Mouse (Mus musculus) midbrain, embryonic 12.5 days (tissue): ENCODE data around the gene Gpatch8. TPM values are rescaled to one million over a fixed set of nuclear protein-coding genes. Genes with fewer than 3 reads are reported as not detected.

Experiments used
- ATAC-seq: fragments of 200-750 bp; cut with Nextera tagmentation; 2 replicates; pipeline ENCODE4 v1.8.0; 2017; ENCODE audit warnings: low read depth, moderate TSS enrichment, moderate library complexity; ENCODE audit not compliant: low FRiP score
- H3K27ac ChIP-seq: fragments of 300-500 bp; sonication (generic); replicated peaks from 2 replicates; pipeline ENCODE4 v1.5.1; 2016; ENCODE audit warnings: mild to moderate bottlenecking
- H3K27me3 ChIP-seq: fragments of 300-500 bp; sonication (generic); 2 replicates; pipeline ENCODE4 v1.6.1; 2016; ENCODE audit warnings: mild to moderate bottlenecking
- H3K36me3 ChIP-seq: fragments of 300-500 bp; sonication (generic); 2 replicates; pipeline ENCODE4 v1.6.1; 2016
- H3K4me1 ChIP-seq: fragments of 300-500 bp; sonication (generic); 2 replicates; pipeline ENCODE4 v1.6.1; 2016
- H3K4me2 ChIP-seq: fragments of 300-500 bp; sonication (generic); replicated peaks from 2 replicates; pipeline ENCODE4 v1.6.1; 2016; ENCODE audit warnings: mild to moderate bottlenecking, moderate library complexity
- H3K4me3 ChIP-seq: fragments of 300-500 bp; sonication (generic); 2 replicates; pipeline ENCODE4 v1.5.1; 2016; ENCODE audit warnings: mild to moderate bottlenecking
- H3K9ac ChIP-seq: fragments of 300-500 bp; sonication (generic); replicated peaks from 2 replicates; pipeline ENCODE4 v1.6.1; 2016; ENCODE audit warnings: mild to moderate bottlenecking, moderate library complexity
- H3K9me3 ChIP-seq: fragments of 300-500 bp; sonication (generic); 2 replicates; pipeline ENCODE4 v1.6.1; 2016; ENCODE audit warnings: mild to moderate bottlenecking
- WGBS: fragments of 180-500 bp; shearing (Covaris S2); methylation state at CpG from one replicate; pipeline ENCODE4 v1.1.7; 2016; 5-methylcytosine and 5-hydroxymethylcytosine counted together
- polyA plus RNA-seq: library from polyadenylated mRNA; unstranded; fragments of >200 nt; fragmentation: Nextera tagmentation; extraction: Ambion mirVana; gene quantifications from 2 replicates; pipeline ENCODE4 v1.2.1, GENCODE M21; 2016

Gene Gpatch8
- polyA plus RNA-seq, 1 experiment from 2014 or later, result 78.5 TPM

- no peak for ATAC-seq
- 79% methylated on average over 1 of the region's 1 CpGs for WGBS
- Histone ChIP-seq H3K4me2 (no peak overlapping the region), H3K9ac (no peak overlapping the region), H3K4me3 (no peak overlapping the region), H3K27me3 (no peaks in the 10 kb centered on the region), H3K4me1 (no peaks in the 10 kb centered on the region), H3K36me3 (peaks cover 19% of the 10 kb centered on the region; the same call in 1 of the 2 replicates), H3K9me3 (no peaks in the 10 kb centered on the region), H3K27ac (no peak overlapping the region)
These were observed 16.5 kb downstream of the Gpatch8 start for GRCm38 (mm10) chr11:102539690-102540089.

GRCm38 (mm10) chr11:102536210-102536609 lies 20.0 kb downstream of the Gpatch8 start:
- ATAC-seq, result no peak
- H3K4me2 ChIP-seq, result no peak overlapping the region
- no peaks in the 10 kb centered on the region; the same call in 1 of the 2 replicates for H3K4me1 ChIP-seq
- no peaks in the 10 kb centered on the region for H3K9me3 ChIP-seq
- no peak overlapping the region for H3K27ac ChIP-seq
- no peak overlapping the region for H3K9ac ChIP-seq
- peaks cover 19% of the 10 kb centered on the region; the same call in 1 of the 2 replicates for H3K36me3 ChIP-seq
- H3K27me3 ChIP-seq, result no peaks in the 10 kb centered on the region
- H3K4me3 ChIP-seq, result no peak overlapping the region
- 51% methylated on average over 3 of the region's 3 CpGs for WGBS

GRCm38 (mm10) chr11:102534078-102534477 lies 22.1 kb downstream of the Gpatch8 start:
- 90% methylated on average over 2 of the region's 2 CpGs for WGBS
- no peaks in the 10 kb centered on the region for H3K9me3 ChIP-seq
- no peak overlapping the region for H3K27ac ChIP-seq
- no peak overlapping the region for H3K9ac ChIP-seq
- no peaks in the 10 kb centered on the region for H3K27me3 ChIP-seq
- H3K4me2 ChIP-seq, result no peak overlapping the region
- no peak overlapping the region for H3K4me3 ChIP-seq
- peaks cover 17% of the 10 kb centered on the region; the same call in 1 of the 2 replicates for H3K36me3 ChIP-seq
- no peaks in the 10 kb centered on the region; the same call in 1 of the 2 replicates for H3K4me1 ChIP-seq
- ATAC-seq, result no peak

GRCm38 (mm10) chr11:102531425-102531824 lies 24.8 kb downstream of the Gpatch8 start:
- ATAC-seq, result no peak
- Histone ChIP-seq H3K4me2 (no peak overlapping the region), H3K9me3 (no peaks in the 10 kb centered on the region), H3K4me1 (peaks cover 4% of the 10 kb centered on the region), H3K9ac (no peak overlapping the region), H3K36me3 (0 out of 2 replicates have a peak, but pooled peaks cover 7% of the 10 kb centered on the region), H3K4me3 (no peak overlapping the region), H3K27me3 (no peaks in the 10 kb centered on the region), H3K27ac (no peak overlapping the region)
- 62% methylated on average over 5 of the region's 5 CpGs for WGBS

GRCm38 (mm10) chr11:102514793-102515424 lies 41.3 kb downstream of the Gpatch8 start:
- Histone ChIP-seq H3K27ac (no peak overlapping the region), H3K4me2 (no peak overlapping the region), H3K9me3 (no peaks in the 10 kb centered on the region), H3K4me1 (no peaks in the 10 kb centered on the region), H3K4me3 (no peak overlapping the region), H3K9ac (no peak overlapping the region), H3K27me3 (no peaks in the 10 kb centered on the region), H3K36me3 (peaks cover 17% of the 10 kb centered on the region; the same call in 1 of the 2 replicates)
- ATAC-seq, result no peak
- WGBS, result 90% methylated on average over 1 of the region's 1 CpGs

GRCm38 (mm10) chr11:102510226-102510625 lies 46.0 kb downstream of the Gpatch8 start:
- 76% methylated on average over 6 of the region's 6 CpGs for WGBS
- peaks cover 13% of the 10 kb centered on the region for H3K36me3 ChIP-seq
- no peaks in the 10 kb centered on the region for H3K27me3 ChIP-seq

GRCm38 (mm10) chr11:102496732-102497131 lies 59.5 kb downstream of the Gpatch8 start:
- 87% methylated on average over 2 of the region's 2 CpGs for WGBS
- Histone ChIP-seq H3K27me3 (no peaks in the 10 kb centered on the region), H3K9ac (no peak overlapping the region), H3K27ac (no peak overlapping the region), H3K36me3 (peaks cover 56% of the 10 kb centered on the region), H3K9me3 (no peaks in the 10 kb centered on the region), H3K4me2 (no peak overlapping the region), H3K4me1 (no peaks in the 10 kb centered on the region), H3K4me3 (no peak overlapping the region)
- ATAC-seq, result no peak

More at GRCm38 (mm10) chr11:102510226-102510625, 46.0 kb downstream of the Gpatch8 start:
- Histone ChIP-seq H3K27ac (no peak overlapping the region), H3K9me3 (no peaks in the 10 kb centered on the region), H3K4me1 (no peaks in the 10 kb centered on the region), H3K9ac (no peak overlapping the region), H3K4me3 (no peak overlapping the region), H3K4me2 (no peak overlapping the region)
- no peak for ATAC-seq

GRCm38 (mm10) chr11:102496206-102496605 lies 60.0 kb downstream of the Gpatch8 start:
- 94% methylated on average over 2 of the region's 2 CpGs for WGBS
- no peak overlapping the region for H3K27ac ChIP-seq
- ATAC-seq, result no peak

DNA sequence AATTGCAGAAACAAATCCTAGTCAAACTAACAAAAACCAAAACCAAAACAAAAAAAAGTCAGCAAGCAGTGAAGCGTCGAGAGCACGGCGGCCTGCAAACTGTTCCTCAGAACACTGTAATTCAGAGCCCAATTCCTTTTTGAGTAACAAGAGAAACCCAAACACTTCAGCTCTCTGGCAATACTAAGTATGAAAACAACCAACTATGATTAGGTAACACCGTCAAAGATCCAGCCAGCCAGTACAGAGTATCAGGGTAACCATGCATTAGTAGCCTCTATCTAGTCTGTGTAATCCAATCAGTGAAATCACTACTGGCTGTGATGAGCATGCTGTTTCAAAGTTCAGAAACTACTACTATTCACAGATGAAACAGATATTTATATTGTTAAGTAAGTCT lies 60.5 kb downstream of the Gpatch8 start:
- H3K9me3 ChIP-seq, result no peaks in the 10 kb centered on the region
- no peak overlapping the region for H3K9ac ChIP-seq
- H3K27ac ChIP-seq, result no peak overlapping the region
- no peaks in the 10 kb centered on the region for H3K27me3 ChIP-seq
- H3K4me3 ChIP-seq, result no peak overlapping the region
- peaks cover 51% of the 10 kb centered on the region for H3K36me3 ChIP-seq
- H3K4me2 ChIP-seq, result no peak overlapping the region
- WGBS, result 97% methylated on average over 5 of the region's 5 CpGs
- no peaks in the 10 kb centered on the region for H3K4me1 ChIP-seq
- no peak for ATAC-seq

More at GRCm38 (mm10) chr11:102496206-102496605, 60.0 kb downstream of the Gpatch8 start:
- H3K27me3 ChIP-seq, result no peaks in the 10 kb centered on the region
- peaks cover 51% of the 10 kb centered on the region for H3K36me3 ChIP-seq
- no peaks in the 10 kb centered on the region for H3K9me3 ChIP-seq
- H3K4me1 ChIP-seq, result no peaks in the 10 kb centered on the region
- H3K4me3 ChIP-seq, result no peak overlapping the region
- no peak overlapping the region for H3K9ac ChIP-seq
- no peak overlapping the region for H3K4me2 ChIP-seq

DNA sequence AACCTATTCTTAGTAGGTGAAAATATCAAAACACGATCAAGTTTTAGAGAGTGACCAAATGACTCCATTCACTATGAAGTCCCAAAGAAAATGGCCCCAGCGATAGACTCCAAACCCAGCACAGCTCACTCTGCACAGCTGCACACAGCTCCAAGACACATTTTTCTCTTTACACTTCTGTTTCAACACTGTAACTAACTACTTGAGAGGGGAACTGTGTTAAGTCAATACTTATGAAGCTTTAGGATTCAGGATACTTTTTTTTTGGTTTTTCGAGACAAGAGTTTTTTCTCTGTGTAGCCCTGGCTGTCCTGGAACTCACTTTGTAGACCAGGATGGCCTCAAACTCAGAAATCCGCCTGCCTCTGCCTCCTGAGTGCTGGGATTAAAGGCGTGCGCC lies 61.1 kb downstream of the Gpatch8 start:
- ATAC-seq, result no peak

DNA sequence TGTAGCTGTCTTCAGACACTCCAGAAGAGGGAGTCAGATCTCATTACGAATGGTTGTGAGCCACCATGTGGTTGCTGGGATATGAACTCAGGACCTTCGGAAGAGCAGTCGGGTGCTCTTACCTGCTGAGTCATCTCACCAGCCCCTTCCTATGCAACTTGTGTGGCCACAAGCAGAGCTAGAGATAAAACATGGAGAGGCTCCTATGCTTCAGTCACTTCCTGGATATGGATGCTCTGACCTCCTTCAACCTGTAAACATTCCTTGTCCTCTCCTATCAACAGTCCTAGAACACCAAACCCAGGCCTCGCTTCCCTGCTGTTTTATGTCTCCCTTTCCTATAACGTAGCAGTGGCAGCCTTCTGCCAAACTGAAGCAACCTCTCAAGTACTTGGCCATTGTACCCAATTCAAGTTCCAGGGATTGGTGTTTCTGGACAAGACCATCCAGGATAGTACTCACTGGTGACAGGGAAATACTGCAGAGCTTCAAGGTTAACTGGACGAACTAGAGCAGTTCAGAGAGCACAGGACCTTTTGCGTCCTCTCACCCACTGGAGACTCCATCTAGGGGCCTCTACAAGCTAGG lies 62.0 kb downstream of the Gpatch8 start:
- H3K36me3 ChIP-seq, result peaks cover 40% of the 10 kb centered on the region
- H3K27ac ChIP-seq, result no peak overlapping the region
- no peak overlapping the region for H3K4me2 ChIP-seq
- H3K9me3 ChIP-seq, result no peaks in the 10 kb centered on the region
- no peak for ATAC-seq
- H3K9ac ChIP-seq, result no peak overlapping the region
- WGBS, result 93% methylated on average over 7 of the region's 7 CpGs
- H3K4me1 ChIP-seq, result no peaks in the 10 kb centered on the region
- no peaks in the 10 kb centered on the region for H3K27me3 ChIP-seq
- no peak overlapping the region for H3K4me3 ChIP-seq

More for the DNA sequence above, 61.1 kb downstream of the Gpatch8 start:
- no peak overlapping the region for H3K4me3 ChIP-seq
- H3K4me2 ChIP-seq, result no peak overlapping the region
- H3K4me1 ChIP-seq, result no peaks in the 10 kb centered on the region
- H3K27me3 ChIP-seq, result no peaks in the 10 kb centered on the region
- no peaks in the 10 kb centered on the region for H3K9me3 ChIP-seq
- no peak overlapping the region for H3K9ac ChIP-seq
- H3K36me3 ChIP-seq, result peaks cover 49% of the 10 kb centered on the region
- WGBS, result 97% methylated on average over 6 of the region's 6 CpGs
- H3K27ac ChIP-seq, result no peak overlapping the region

DNA sequence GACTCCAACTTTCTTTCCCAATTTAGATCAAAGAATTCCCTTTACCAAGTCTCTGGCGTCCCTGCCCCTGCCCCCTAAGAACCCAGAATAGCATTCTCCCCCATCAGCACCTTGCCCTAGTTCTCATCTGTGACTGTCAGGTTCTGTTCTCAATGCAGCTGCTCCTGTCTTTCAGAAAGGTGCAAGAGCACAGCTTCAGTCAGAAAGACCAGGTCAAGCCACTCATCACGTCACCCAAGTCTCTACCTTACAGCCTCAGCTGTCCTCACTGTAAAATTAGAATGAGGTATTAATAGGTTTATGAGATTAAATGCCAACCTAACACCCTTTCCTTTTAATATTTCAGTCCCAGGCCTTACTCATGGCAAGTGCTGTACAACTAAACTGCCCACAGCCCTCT lies 63.0 kb downstream of the Gpatch8 start:
- Histone ChIP-seq H3K27me3 (no peaks in the 10 kb centered on the region), H3K4me3 (no peak overlapping the region), H3K9ac (no peak overlapping the region), H3K36me3 (peaks cover 32% of the 10 kb centered on the region; the same call in 1 of the 2 replicates), H3K9me3 (no peaks in the 10 kb centered on the region), H3K27ac (no peak overlapping the region), H3K4me2 (no peak overlapping the region), H3K4me1 (no peaks in the 10 kb centered on the region)
- 93% methylated on average over 2 of the region's 2 CpGs for WGBS
- ATAC-seq, result no peak
